In the genomic region with DNA sequence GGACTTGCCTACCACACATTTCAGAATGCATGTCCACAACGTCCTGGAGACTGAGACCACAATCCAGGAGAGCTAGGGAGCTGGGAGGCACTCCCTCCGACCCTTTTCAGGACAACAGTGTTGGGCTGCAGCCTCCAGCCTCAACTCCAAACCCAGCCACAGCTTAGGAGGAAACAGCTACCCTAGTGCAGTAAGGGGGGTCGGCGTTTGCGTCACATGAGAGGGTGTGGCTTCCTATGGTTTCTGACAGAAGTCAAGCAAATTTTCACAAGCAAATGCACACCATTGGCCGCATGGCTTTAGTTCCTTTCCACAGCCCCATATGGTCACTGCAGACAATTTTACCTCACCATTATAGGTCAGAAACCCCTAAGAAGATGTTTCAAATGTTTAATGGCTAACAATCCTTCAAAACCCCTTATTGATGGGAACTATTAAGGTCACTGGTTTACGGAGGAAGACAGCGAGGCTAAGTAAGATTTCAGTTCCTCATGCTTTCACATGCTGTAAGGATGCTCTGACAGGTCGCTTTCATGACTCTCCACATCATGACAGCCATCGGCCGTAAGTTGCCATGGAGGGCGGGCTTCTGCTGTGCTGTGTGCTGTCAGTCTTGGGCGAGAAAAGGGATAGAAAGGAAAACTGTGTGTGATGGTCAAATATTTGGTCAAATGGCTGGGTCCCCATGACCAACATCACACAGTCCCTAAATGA, we compare ENCODE assay signal across 11 mouse cellular contexts.
DNase-seq lines count a peak whose midpoint lies in the region; ATAC-seq and TF ChIP-seq lines count a peak whose summit lies in the region.
"Had no signal": no experiment of that assay in that cellular context is flagged by ENCODE, and none has a peak within 500 bp of the region (broad histone marks: within the 10 kb centered on the region; RNA-seq: fewer than 3 reads in every experiment).

No protein-coding gene starts in this region.

- intact Hi-C loops in heart, postnatal 14 days (cut with DNase I) = loop anchor here (5.0 to 10.0 kb wide), 2 partner anchors 92 to 329 kb away; no protein-coding TSS in a partner anchor

- no peak for DNase-seq in heart, postnatal 14 days
- DNase-seq in neural tube, embryonic 11.5 days (ENCODE audit: low spot score) = no peak
- DNase-seq in neural tube, embryonic 10.5 days (ENCODE audit: extremely low spot score, low spot score) = no peak
- no peak for DNase-seq in cerebellum, adult 11 months
- DNase-seq in c-Kit-positive CD71-positive TER-119-positive erythroid progenitor cells, embryonic 14.5 days (ENCODE audit: low spot score) = no peak
- DNase-seq: adrenal gland, adult 8-10 months; cerebellum, postnatal 10 days; lung, embryonic 14.5 days had no signal

- H3K9me3 ChIP-seq in heart, embryonic 16.5 days (replicated peaks; ENCODE audit: control insufficient read depth, low read length) = no peaks in the 10 kb centered on the region
- H3K9me3 ChIP-seq in neural tube, embryonic 11.5 days (ENCODE audit: control insufficient read depth, low read length) = no peaks in the 10 kb centered on the region
- no peaks in the 10 kb centered on the region for H3K9me3 ChIP-seq in intestine, postnatal 0 days (ENCODE audit: control insufficient read depth)

- H3K36me3 ChIP-seq in heart, embryonic 16.5 days (ENCODE audit: control insufficient read depth, insufficient read depth) = no peaks in the 10 kb centered on the region
- no peaks in the 10 kb centered on the region for H3K36me3 ChIP-seq in neural tube, embryonic 11.5 days (ENCODE audit: control insufficient read depth, insufficient read depth, low read length)
- H3K36me3 ChIP-seq in intestine, postnatal 0 days (ENCODE audit: control insufficient read depth, insufficient read depth) = no peaks in the 10 kb centered on the region

- H3K27me3 ChIP-seq in heart, embryonic 16.5 days (ENCODE audit: control insufficient read depth, insufficient read depth, low read length) = no peaks in the 10 kb centered on the region
- no peaks in the 10 kb centered on the region for H3K27me3 ChIP-seq in neural tube, embryonic 11.5 days (ENCODE audit: control insufficient read depth, insufficient read depth, low read length)
- no peaks in the 10 kb centered on the region for H3K27me3 ChIP-seq in intestine, postnatal 0 days (replicated peaks; ENCODE audit: control insufficient read depth, insufficient read depth, low read length)

- no peak overlapping the region for H3K27ac ChIP-seq in heart, embryonic 16.5 days (ENCODE audit: low read length)
- no peak overlapping the region for H3K27ac ChIP-seq in neural tube, embryonic 11.5 days (ENCODE audit: low read depth, low read length)
- H3K27ac ChIP-seq in intestine, postnatal 0 days (ENCODE audit: low read depth, low read length) = no peak overlapping the region

- 67% methylated on average over 13 of the region's 13 CpGs for WGBS in heart, embryonic 16.5 days
- WGBS in neural tube, embryonic 11.5 days = 77% methylated on average over 13 of the region's 13 CpGs
- 77% methylated on average over 13 of the region's 13 CpGs for WGBS in intestine, postnatal 0 days

- no peak overlapping the region for H3K9ac ChIP-seq in heart, embryonic 16.5 days (ENCODE audit: low read length)
- no peak overlapping the region for H3K9ac ChIP-seq in neural tube, embryonic 11.5 days (ENCODE audit: low read length)
- no peak overlapping the region for H3K9ac ChIP-seq in intestine, postnatal 0 days (ENCODE audit: low read depth, low read length)
- H3K9ac ChIP-seq: lung, embryonic 14.5 days had no signal

- H3K4me2 ChIP-seq in heart, embryonic 16.5 days (ENCODE audit: low read depth, low read length) = peak overlapping the region; percentile 44
- no peak overlapping the region for H3K4me2 ChIP-seq in neural tube, embryonic 11.5 days (ENCODE audit: low read depth)
- H3K4me2 ChIP-seq in intestine, postnatal 0 days (replicated peaks; ENCODE audit: low read depth) = no peak overlapping the region
- H3K4me2 ChIP-seq: lung, embryonic 14.5 days had no signal

- H3K4me3 ChIP-seq in heart, embryonic 16.5 days (ENCODE audit: low read length) = no peak overlapping the region
- no peak overlapping the region for H3K4me3 ChIP-seq in neural tube, embryonic 11.5 days (ENCODE audit: low read depth, low read length)
- H3K4me3 ChIP-seq in intestine, postnatal 0 days (ENCODE audit: low read depth, low read length) = no peak overlapping the region

- no peak for TF ChIP-seq CTCF in intestine, postnatal 0 days (IDR thresholded peaks at IDR 0.05; ENCODE audit: low read depth)

- ATAC-seq in heart, embryonic 16.5 days (replicated peaks; ENCODE audit: extremely low read depth, insufficient read depth, low FRiP score) = no peak
- ATAC-seq in neural tube, embryonic 11.5 days (ENCODE audit: insufficient read depth, low FRiP score, low TSS enrichment) = peak; percentile 17; the same call in 1 of the 2 replicates
- peak; percentile 57; the same call in 1 of the 2 replicates for ATAC-seq in monocyte, adult 5-6 weeks (replicated peaks; ENCODE audit: insufficient number of reproducible peaks, low FRiP score, low TSS enrichment, poor library complexity, severe bottlenecking)
- ATAC-seq in intestine, postnatal 0 days = no peak

- peaks cover 25% of the 10 kb centered on the region for H3K4me1 ChIP-seq in heart, embryonic 16.5 days (ENCODE audit: control insufficient read depth, insufficient read depth, low read length)
- peaks cover 23% of the 10 kb centered on the region for H3K4me1 ChIP-seq in neural tube, embryonic 11.5 days (ENCODE audit: control insufficient read depth, insufficient read depth, low read length)
- peaks cover 4% of the 10 kb centered on the region; the same call in 1 of the 2 replicates for H3K4me1 ChIP-seq in intestine, postnatal 0 days (replicated peaks; ENCODE audit: control insufficient read depth, insufficient read depth, low read length)

Comparison
In these comparisons a context has a peak if more than half of its experiments do, and no peak if none do; other contexts are left out.
1. ATAC-seq: peak in neural tube, embryonic 11.5 days (single experiment) and monocyte, adult 5-6 weeks (single experiment); none in heart, embryonic 16.5 days (single experiment) and intestine, postnatal 0 days (single experiment).